Mouse (Mus musculus) kidney, adult 11 months (tissue): ENCODE measurements at regions not wholly inside any gene's neighbourhood (a gene's known extent, or its start where the extent isn't known, plus 50 kb on each side); places are given as distances from the start of the nearest gene placed in this dataset.

Source experiments
- DNase-seq: peaks from one replicate; pipeline ENCODE4 v3.0.0; 2022

- no peak for DNase-seq
Observed at GRCm38 (mm10) chr6:100040459-100040984, 246.8 kb downstream of the Rybp start.

DNA sequence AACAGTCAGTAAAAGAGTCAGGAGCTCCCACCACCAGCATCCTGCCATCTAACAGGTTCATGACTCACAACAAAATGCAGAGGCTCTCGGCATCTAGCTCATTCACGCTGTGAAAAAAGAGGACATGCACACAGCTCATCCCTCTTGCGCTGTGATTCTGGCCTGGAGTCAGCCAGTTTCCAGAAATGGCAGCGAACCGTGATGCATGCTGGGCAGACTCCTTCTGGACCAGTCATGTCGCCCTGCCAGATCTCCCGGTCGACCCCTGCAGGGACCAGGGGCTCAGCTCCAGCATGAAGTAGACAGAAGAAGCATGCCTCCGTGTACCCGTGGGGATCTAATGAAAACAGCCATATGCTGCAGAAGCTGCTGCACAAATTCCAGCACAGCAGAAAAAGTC lies 254.6 kb downstream of the Rybp start:
- DNase-seq, result peak; percentile 11

- no peak for DNase-seq
Observed at GRCm38 (mm10) chr6:100030522-100030921, 256.8 kb downstream of the Rybp start.

DNA sequence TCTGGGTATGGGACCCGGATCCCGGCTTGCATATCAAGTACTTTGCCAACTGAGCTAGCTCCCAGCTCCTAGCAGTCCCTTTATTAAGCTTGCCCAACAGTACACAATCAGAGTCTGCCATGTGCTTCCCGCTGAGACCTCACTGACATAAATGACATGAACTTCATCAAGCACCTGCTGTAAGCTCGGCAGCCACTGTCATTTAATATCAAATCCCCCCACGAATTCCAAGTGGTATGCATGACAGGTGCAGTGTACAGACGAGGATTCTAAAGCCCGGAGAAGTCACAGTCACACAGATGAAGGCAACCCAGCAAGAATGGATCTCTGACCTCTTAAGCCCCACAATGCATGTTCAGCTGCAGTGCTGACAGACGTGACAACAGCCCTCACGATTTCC lies 257.3 kb downstream of the Rybp start:
- no peak for DNase-seq

DNA sequence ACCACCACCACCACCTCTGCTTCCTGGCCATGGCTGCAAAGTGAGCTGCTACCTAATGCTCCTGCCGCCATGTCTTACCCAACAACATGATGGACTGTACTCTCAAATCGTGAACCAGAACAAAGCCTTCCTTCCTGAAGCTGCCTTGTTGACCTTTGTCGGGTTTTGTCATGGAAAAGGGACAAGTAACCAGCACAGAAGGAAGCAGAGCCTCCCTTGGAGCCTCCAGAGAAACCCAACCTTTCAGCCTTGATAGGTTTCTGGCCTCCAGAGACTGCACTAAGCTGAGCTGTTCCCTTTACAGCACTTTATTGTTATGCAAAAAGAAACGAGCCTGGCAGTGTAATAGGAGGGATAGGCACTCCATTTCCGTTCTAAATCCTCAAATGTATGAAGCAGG lies 259.8 kb downstream of the Rybp start:
- no peak for DNase-seq

DNA sequence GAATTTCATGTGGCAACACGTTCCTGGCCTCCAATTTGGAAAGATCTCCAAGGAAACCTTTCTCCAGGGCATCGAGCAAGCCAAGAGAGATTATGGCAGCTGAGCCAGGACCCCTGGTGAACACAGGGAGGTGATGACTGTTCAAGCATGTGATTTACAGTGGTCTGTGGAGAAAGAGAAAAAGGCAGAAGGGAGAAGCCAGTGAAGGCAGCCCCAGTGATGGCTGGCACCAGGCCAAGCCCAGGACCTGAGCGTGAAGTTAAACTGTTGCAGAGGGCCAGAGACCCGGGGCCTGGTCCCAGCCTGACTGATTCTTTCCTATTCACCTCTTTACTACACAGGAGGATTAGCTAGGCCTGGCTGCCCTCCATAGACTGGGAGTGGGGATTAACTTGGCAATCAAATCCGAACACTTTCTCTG lies 261.7 kb downstream of the Rybp start:
- no peak for DNase-seq

DNA sequence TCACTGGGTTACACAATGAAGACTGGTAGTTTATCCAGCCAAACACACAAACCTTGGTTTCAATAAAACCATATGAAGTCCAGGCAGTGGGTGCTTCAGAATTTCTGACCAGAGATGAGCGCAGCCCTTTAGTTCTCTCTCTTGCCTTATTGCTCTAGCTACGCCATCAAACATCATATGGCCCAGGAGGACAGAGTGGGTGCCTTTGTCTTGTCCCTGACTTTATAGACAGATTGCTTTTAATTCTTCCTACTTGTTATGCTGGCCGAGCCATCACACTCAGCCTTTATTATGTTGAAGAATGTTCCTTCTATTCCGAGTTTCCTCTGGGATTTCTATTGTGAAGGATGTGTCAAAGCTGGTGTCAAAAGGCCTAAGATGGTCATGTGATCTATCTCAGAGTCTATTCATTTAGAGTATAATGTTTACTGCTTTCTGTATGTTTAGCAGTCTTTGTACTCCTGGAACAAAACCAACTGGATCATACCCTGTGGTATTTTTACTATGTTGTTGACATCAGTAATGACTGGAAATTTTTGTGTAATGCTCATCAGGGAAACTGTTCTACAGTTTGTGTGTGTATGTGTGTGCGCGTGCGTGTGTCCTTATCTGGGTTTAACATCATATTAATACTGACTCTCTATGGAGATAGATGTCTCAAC lies 263.7 kb downstream of the Rybp start:
- no peak for DNase-seq

- DNase-seq, result no peak
Observed at GRCm38 (mm10) chr6:100019016-100019415, 268.3 kb downstream of the Rybp start.

GRCm38 (mm10) chr6:100013949-100014348 lies 273.3 kb downstream of the Rybp start:
- peak; percentile 90 for DNase-seq

GRCm38 (mm10) chr6:100011520-100012062 lies 275.7 kb downstream of the Rybp start:
- peak; percentile 72 for DNase-seq

- no peak for DNase-seq
Observed at GRCm38 (mm10) chr6:100010954-100011481, 276.3 kb downstream of the Rybp start.

GRCm38 (mm10) chr6:99999711-100000365 lies 273.6 kb upstream of the Prok2 start:
- DNase-seq, result no peak

GRCm38 (mm10) chr6:99995970-99996956 lies 270.1 kb upstream of the Prok2 start:
- DNase-seq, result no peak

- DNase-seq, result no peak
Observed at GRCm38 (mm10) chr6:99994026-99994425, 267.8 kb upstream of the Prok2 start.

GRCm38 (mm10) chr6:99991079-99991478 lies 264.9 kb upstream of the Prok2 start:
- peak; percentile 65 for DNase-seq

GRCm38 (mm10) chr6:99990604-99991003 lies 264.4 kb upstream of the Prok2 start:
- no peak for DNase-seq

- no peak for DNase-seq
Observed at GRCm38 (mm10) chr6:99986449-99986848, 260.3 kb upstream of the Prok2 start.

GRCm38 (mm10) chr6:99985322-99985721 lies 259.1 kb upstream of the Prok2 start:
- DNase-seq, result no peak

DNA sequence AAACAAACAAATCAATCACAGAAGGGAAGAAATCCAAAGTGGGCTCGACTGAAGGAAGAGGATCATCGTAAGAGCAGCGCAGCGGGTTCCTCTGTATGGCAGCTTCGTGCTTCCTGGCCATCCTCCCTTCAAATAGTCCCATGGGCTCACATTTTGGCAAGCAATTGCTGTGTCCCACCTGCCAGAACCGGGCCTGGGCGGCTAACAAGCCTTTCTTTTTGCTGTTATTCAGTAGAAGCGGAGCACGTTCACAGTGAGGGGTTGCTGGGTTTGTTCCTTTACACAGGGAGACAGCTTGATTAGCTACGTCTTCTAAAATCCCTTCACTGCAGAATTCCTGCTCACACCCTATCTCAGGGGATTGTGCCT lies 258.6 kb upstream of the Prok2 start:
- DNase-seq, result no peak

GRCm38 (mm10) chr6:99984057-99984855 lies 258.1 kb upstream of the Prok2 start:
- no peak for DNase-seq

DNA sequence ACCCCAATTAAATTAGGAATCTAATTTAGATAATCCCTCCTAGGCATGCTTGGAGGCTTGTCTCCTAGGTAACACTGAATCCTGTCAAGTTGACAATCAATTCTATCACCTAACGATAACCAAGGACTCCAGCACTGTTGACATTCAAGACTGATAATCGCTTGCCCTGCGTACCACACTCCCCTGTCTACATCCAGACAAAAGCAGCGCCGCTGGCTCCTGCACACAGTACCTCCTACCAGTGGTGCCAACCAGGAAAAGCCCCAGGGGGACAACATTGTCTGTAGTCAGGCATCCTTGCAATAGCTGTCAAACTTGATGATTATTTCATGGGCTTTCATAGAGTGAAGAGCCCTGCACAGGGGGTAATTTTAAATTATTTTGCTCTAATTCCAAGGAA lies 253.4 kb upstream of the Prok2 start:
- no peak for DNase-seq
